ENCODE assay signal across 12 mouse cellular contexts in genomic region chr11:98349308-98349707, GRCm38 (mm10). TPM values are rescaled to one million over a fixed set of nuclear protein-coding genes. Genes with fewer than 3 reads are reported as not detected.
DNase-seq lines count a peak whose midpoint lies in the region; ATAC-seq lines count a peak whose summit lies in the region.
"Had no signal": no experiment of that assay in that cellular context is flagged by ENCODE, and none has a peak within 500 bp of the region (broad histone marks: within the 10 kb centered on the region; RNA-seq: fewer than 3 reads in every experiment).

No protein-coding gene starts in this region.

- DNase-seq in heart, postnatal 4 days: no peak
- DNase-seq in R1 (ENCODE audit: low read depth, low spot score): peak; percentile 36
- no peak for DNase-seq in midbrain, embryonic 14.5 days
- DNase-seq in layer of hippocampus, postnatal 10 days (ENCODE audit: low spot score in 2 of 2): no peak
- DNase-seq in gastrocnemius, postnatal 10 days: no peak
- no peak for DNase-seq in layer of hippocampus, postnatal 14 days (ENCODE audit: low spot score in 2 of 2)
- DNase-seq: layer of hippocampus, postnatal 36 days; thymus, adult 18-20 months had no signal

- no peak for ATAC-seq in heart, embryonic 15.5 days (replicated peaks; ENCODE audit: insufficient number of reproducible peaks, insufficient read depth, low FRiP score, low read depth)
- no peak for ATAC-seq in hindbrain, embryonic 12.5 days (ENCODE audit: low FRiP score)
- ATAC-seq in midbrain, embryonic 14.5 days (ENCODE audit: low FRiP score, low TSS enrichment): no peak

- peak overlapping the region; percentile 90 for H3K4me2 ChIP-seq in heart, embryonic 15.5 days
- peak overlapping the region; percentile 84 for H3K4me2 ChIP-seq in hindbrain, embryonic 12.5 days (replicated peaks)
- peak overlapping the region; percentile 74 for H3K4me2 ChIP-seq in midbrain, embryonic 14.5 days (ENCODE audit: low read length)

- H3K9me3 ChIP-seq in heart, embryonic 15.5 days (replicated peaks): no peaks in the 10 kb centered on the region
- no peaks in the 10 kb centered on the region for H3K9me3 ChIP-seq in hindbrain, embryonic 12.5 days (replicated peaks)
- no peaks in the 10 kb centered on the region for H3K9me3 ChIP-seq in midbrain, embryonic 14.5 days (ENCODE audit: control insufficient read depth, low read length)

- no peaks in the 10 kb centered on the region for H3K36me3 ChIP-seq in heart, embryonic 15.5 days
- no peaks in the 10 kb centered on the region for H3K36me3 ChIP-seq in hindbrain, embryonic 12.5 days
- no peaks in the 10 kb centered on the region for H3K36me3 ChIP-seq in midbrain, embryonic 14.5 days (ENCODE audit: control insufficient read depth, insufficient read depth, low read length)

- peak overlapping the region; percentile 70 for H3K9ac ChIP-seq in heart, embryonic 15.5 days
- no peak overlapping the region for H3K9ac ChIP-seq in hindbrain, embryonic 12.5 days
- H3K9ac ChIP-seq in midbrain, embryonic 14.5 days (replicated peaks; ENCODE audit: low read length): no peak overlapping the region

- WGBS in heart, embryonic 15.5 days: 10% methylated on average over 9 of the region's 9 CpGs
- 3% methylated on average over 9 of the region's 9 CpGs for WGBS in hindbrain, embryonic 12.5 days
- WGBS in midbrain, embryonic 14.5 days: 2% methylated on average over 9 of the region's 9 CpGs

- H3K27me3 ChIP-seq in heart, embryonic 15.5 days: peaks cover 72% of the 10 kb centered on the region
- peaks cover 97% of the 10 kb centered on the region for H3K27me3 ChIP-seq in hindbrain, embryonic 12.5 days
- peaks cover 68% of the 10 kb centered on the region for H3K27me3 ChIP-seq in midbrain, embryonic 14.5 days (ENCODE audit: control insufficient read depth, insufficient read depth, low read length)

- no peak overlapping the region for H3K27ac ChIP-seq in heart, embryonic 15.5 days
- no peak overlapping the region for H3K27ac ChIP-seq in hindbrain, embryonic 12.5 days
- no peak overlapping the region for H3K27ac ChIP-seq in midbrain, embryonic 14.5 days (replicated peaks; ENCODE audit: low read depth, low read length)

- H3K4me3 ChIP-seq in heart, embryonic 15.5 days: peak overlapping the region; percentile 66
- H3K4me3 ChIP-seq in hindbrain, embryonic 12.5 days: peak overlapping the region; percentile 46; the same call in 1 of the 2 replicates
- H3K4me3 ChIP-seq in midbrain, embryonic 14.5 days (replicated peaks; ENCODE audit: low read depth, low read length): peak overlapping the region; percentile 43

- H3K4me1 ChIP-seq in heart, embryonic 15.5 days (replicated peaks): peaks cover 42% of the 10 kb centered on the region
- peaks cover 18% of the 10 kb centered on the region for H3K4me1 ChIP-seq in hindbrain, embryonic 12.5 days
- peaks cover 5% of the 10 kb centered on the region for H3K4me1 ChIP-seq in midbrain, embryonic 14.5 days (ENCODE audit: control insufficient read depth, insufficient read depth, low read length)

RNA-seq across cellular contexts. Expression of gene Ppp1r1b, which starts 1.1 kb away (rescaled TPM):
- polyA plus RNA-seq in heart, embryonic 15.5 days (2015; fragmentation: Nextera tagmentation; extraction: Ambion mirVana): 60.9 and 62.5 TPM in 2 replicates
- total RNA-seq in heart, postnatal 4 days (2021): 10 to 100 TPM; 19.1 to 21.2 TPM
- 0.37 and 0.52 TPM in 2 replicates for polyA plus RNA-seq in hindbrain, embryonic 12.5 days (2016; fragmentation: Nextera tagmentation; extraction: Ambion mirVana)
- 0.95 and 1.2 TPM in 2 replicates for polyA plus RNA-seq in midbrain, embryonic 14.5 days (2014; fragmentation: Nextera tagmentation; extraction: Ambion mirVana)
- total RNA-seq in layer of hippocampus, postnatal 10 days (2021): 10 to 100 TPM; 17.5 to 24.1 TPM
- under 1 TPM; 0.35 to 0.70 TPM for total RNA-seq in gastrocnemius, postnatal 10 days (2021)
- 10 to 100 TPM; 33.6 to 46.7 TPM for total RNA-seq in layer of hippocampus, postnatal 14 days (2021)
- total RNA-seq: neutrophil, adult 5-6 weeks had no signal

RNA-seq across cellular contexts. Expression of gene Stard3, which starts 8.9 kb away (rescaled TPM):
- polyA plus RNA-seq in heart, embryonic 15.5 days (2015; fragmentation: Nextera tagmentation; extraction: Ambion mirVana): 33.9 and 40.5 TPM in 2 replicates
- total RNA-seq in heart, postnatal 4 days (2021): 10 to 100 TPM; 21.3 to 21.8 TPM
- 49.0 and 50.0 TPM in 2 replicates for polyA plus RNA-seq in hindbrain, embryonic 12.5 days (2016; fragmentation: Nextera tagmentation; extraction: Ambion mirVana)
- 34.5 and 36.0 TPM in 2 replicates for polyA plus RNA-seq in midbrain, embryonic 14.5 days (2014; fragmentation: Nextera tagmentation; extraction: Ambion mirVana)
- 10 to 100 TPM; 19.2 to 19.5 TPM for total RNA-seq in layer of hippocampus, postnatal 10 days (2021)
- total RNA-seq in gastrocnemius, postnatal 10 days (2021): 10 to 100 TPM; 11.4 to 12.1 TPM
- 10 to 100 TPM; 22.6 to 24.8 TPM for total RNA-seq in layer of hippocampus, postnatal 14 days (2021)

RNA-seq across cellular contexts. Expression of gene Neurod2, which starts 19.9 kb away (rescaled TPM):
- polyA plus RNA-seq in heart, embryonic 15.5 days (2015; fragmentation: Nextera tagmentation; extraction: Ambion mirVana): 0.04 TPM in 1 of 2 replicates, not detected in the other
- total RNA-seq in heart, postnatal 4 days (2021): not detected
- polyA plus RNA-seq in hindbrain, embryonic 12.5 days (2016; fragmentation: Nextera tagmentation; extraction: Ambion mirVana): 7.2 and 10.2 TPM in 2 replicates
- polyA plus RNA-seq in midbrain, embryonic 14.5 days (2014; fragmentation: Nextera tagmentation; extraction: Ambion mirVana): 10.9 and 12.7 TPM in 2 replicates
- 100 to 1,000 TPM; 114 to 118 TPM for total RNA-seq in layer of hippocampus, postnatal 10 days (2021)
- total RNA-seq in gastrocnemius, postnatal 10 days (2021): not detected
- total RNA-seq in layer of hippocampus, postnatal 14 days (2021): 100 to 1,000 TPM; 113 to 124 TPM
- total RNA-seq: CH12.LX; neutrophil, adult 5-6 weeks had no signal

RNA-seq across cellular contexts. Expression of gene Tcap, which starts 34.3 kb away (rescaled TPM):
- 154 and 158 TPM in 2 replicates for polyA plus RNA-seq in heart, embryonic 15.5 days (2015; fragmentation: Nextera tagmentation; extraction: Ambion mirVana)
- total RNA-seq in heart, postnatal 4 days (2021): 100 to 1,000 TPM; 163 to 192 TPM
- polyA plus RNA-seq in hindbrain, embryonic 12.5 days (2016; fragmentation: Nextera tagmentation; extraction: Ambion mirVana): 0.31 and 1.7 TPM in 2 replicates
- 0.31 TPM in 1 of 2 replicates, not detected in the other for polyA plus RNA-seq in midbrain, embryonic 14.5 days (2014; fragmentation: Nextera tagmentation; extraction: Ambion mirVana)
- 1 to 10 TPM; 1.4 to 1.6 TPM for total RNA-seq in layer of hippocampus, postnatal 10 days (2021)
- 100 to 1,000 TPM; 585 to 712 TPM for total RNA-seq in gastrocnemius, postnatal 10 days (2021)
- 1 to 10 TPM in 1 of 2 experiments, under 1 TPM in 1; 0.94 to 1.3 TPM for total RNA-seq in layer of hippocampus, postnatal 14 days (2021)
- total RNA-seq: CH12.LX; neutrophil, adult 5-6 weeks had no signal

RNA-seq across cellular contexts. Expression of gene Pnmt, which starts 36.9 kb away (rescaled TPM):
- 0.52 and 0.57 TPM in 2 replicates for polyA plus RNA-seq in heart, embryonic 15.5 days (2015; fragmentation: Nextera tagmentation; extraction: Ambion mirVana)
- not detected for total RNA-seq in heart, postnatal 4 days (2021)
- polyA plus RNA-seq in hindbrain, embryonic 12.5 days (2016; fragmentation: Nextera tagmentation; extraction: Ambion mirVana): 1.0 and 1.1 TPM in 2 replicates
- 0.62 and 1.1 TPM in 2 replicates for polyA plus RNA-seq in midbrain, embryonic 14.5 days (2014; fragmentation: Nextera tagmentation; extraction: Ambion mirVana)
- total RNA-seq in layer of hippocampus, postnatal 10 days (2021): not detected
- total RNA-seq in gastrocnemius, postnatal 10 days (2021): under 1 TPM; 0.28 to 0.77 TPM
- under 1 TPM; 0.28 to 0.38 TPM for total RNA-seq in layer of hippocampus, postnatal 14 days (2021)
- total RNA-seq: CH12.LX; layer of hippocampus, postnatal 36 days; neutrophil, adult 5-6 weeks had no signal

Comparison
In these comparisons a context has a peak if more than half of its experiments do, and no peak if none do; other contexts are left out.
1. RNA of gene Ppp1r1b, which starts 1.1 kb away (total RNA-seq): 33.6 to 46.7 TPM in layer of hippocampus, postnatal 14 days, 17.5 to 24.1 TPM in layer of hippocampus, postnatal 10 days and 19.1 to 21.2 TPM in heart, postnatal 4 days; 0.35 to 0.70 TPM in gastrocnemius, postnatal 10 days; every median in the first group is over 10 times any median in the second.
2. RNA of gene Neurod2, which starts 19.9 kb away (total RNA-seq): 113 to 124 TPM in layer of hippocampus, postnatal 14 days and 114 to 118 TPM in layer of hippocampus, postnatal 10 days; not detected in gastrocnemius, postnatal 10 days and not detected in heart, postnatal 4 days; every median in the first group is over 100 times any median in the second.
3. Peak in every context shown above with its lines, with median percentiles within 50 percentile points of each other: H3K4me2 ChIP-seq and H3K4me3 ChIP-seq.